Mouse (Mus musculus): ENCODE measurements around the gene Cnot10.

Cnot10 gene

DNA sequence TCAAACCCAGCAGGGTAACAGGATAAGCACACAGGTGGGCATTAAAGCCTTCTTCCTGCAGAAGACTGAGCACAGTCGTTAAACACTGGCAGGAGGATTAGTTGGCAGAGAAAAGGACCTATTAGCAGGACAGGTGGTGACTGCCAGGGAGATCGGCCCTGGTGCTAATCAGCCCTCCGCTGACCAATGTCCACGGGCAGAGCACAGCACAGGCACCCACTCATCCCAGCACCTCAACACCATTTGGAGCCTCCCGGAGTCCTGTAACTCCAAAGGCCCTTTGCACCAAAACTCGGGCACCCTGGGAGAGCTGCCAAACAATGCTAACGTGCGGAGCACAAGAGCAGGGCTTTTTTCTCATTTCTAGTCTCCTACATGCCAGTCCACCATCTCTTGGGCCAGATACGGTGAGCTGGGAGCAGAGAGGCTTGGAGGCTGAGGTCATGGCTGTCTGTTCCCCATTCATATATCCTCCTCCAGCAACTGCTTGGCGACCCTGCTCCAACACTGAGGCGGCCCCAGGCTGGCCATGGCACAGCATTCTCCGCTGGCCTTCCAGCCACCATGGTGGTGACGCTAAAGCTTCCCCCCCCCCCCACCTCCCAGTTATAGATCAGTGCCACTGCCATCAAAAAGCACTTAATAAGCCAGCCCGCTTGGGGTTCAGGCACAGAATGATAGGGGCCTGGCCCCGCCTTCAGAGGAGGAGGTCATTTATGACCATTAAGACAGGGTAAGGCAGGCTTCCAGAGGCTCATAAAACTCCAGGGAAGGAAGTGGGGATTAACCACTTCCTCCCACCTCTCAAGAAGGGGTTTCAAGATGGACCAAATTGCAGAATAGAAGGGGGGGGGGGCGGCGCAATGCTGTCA is 95.9 kb downstream of the Cnot10 start:
- DNase-seq: no peak

DNA sequence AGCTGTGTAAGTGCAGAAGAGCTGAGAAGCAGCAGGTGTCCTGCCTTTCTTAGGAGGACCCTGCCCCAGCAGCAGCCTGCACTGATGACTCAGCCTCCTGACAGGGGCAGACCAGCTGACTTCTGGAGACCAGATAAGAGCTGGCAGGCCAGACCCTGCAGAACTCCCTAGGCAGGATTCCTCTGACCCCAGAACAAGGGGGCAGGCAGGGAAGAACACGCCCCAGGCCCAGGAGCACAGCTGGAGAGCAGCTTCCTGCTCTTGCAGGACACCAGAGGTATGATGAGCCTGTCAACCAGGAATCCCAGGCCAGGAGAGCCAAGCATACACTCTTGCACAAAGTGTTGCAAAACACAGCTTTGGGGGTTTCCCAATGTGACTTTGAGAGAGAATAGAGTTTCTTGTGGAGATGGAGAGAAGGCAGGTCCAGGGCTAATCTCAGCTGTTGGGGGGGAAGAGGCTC is 98.7 kb downstream of the Cnot10 start:
- no peak for DNase-seq

- no peak for DNase-seq
Observed at GRCm38 (mm10) chr9:114538996-114539563, 100.9 kb downstream of the Cnot10 start.

DNA sequence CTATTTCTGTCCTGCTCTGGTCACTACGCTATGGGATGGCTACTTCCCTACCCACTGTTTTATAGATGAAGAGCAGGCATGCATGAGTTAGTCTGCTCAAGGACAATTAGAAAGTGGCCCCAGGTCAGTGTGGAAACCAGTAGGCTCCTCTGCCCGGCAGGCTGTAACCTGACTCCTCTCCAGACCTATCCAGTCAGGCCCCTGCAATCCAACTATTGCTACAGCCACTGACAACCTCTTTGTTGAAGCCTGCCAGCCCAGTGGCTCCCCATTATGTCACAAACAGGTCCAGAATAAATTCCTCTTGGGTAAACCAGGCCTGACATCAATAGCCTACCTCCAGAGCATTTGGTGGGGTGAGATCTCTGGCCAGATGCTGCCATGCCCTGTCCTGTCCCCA is 103.4 kb downstream of the Cnot10 start:
- DNase-seq: no peak
